8 mouse cellular contexts compared by ENCODE assay signal in genomic region chr16:57398387-57399214, GRCm38 (mm10). TPM values are rescaled to one million over a fixed set of nuclear protein-coding genes. Genes with fewer than 3 reads are reported as not detected.
A peak's percentile ranks its signal among the peaks of the same experiment; 100 is the strongest.
DNase-seq lines count a peak whose midpoint lies in the region; ATAC-seq lines count a peak whose summit lies in the region.

No protein-coding gene starts in this region.

- H3K4me2 ChIP-seq in embryonic facial prominence, embryonic 11.5 days (ENCODE audit: low read depth, low read length), result no peak overlapping the region

- no peaks in the 10 kb centered on the region for H3K27me3 ChIP-seq in embryonic facial prominence, embryonic 11.5 days (ENCODE audit: control insufficient read depth, insufficient read depth, low read length)

- no peaks in the 10 kb centered on the region for H3K4me1 ChIP-seq in embryonic facial prominence, embryonic 11.5 days (ENCODE audit: control insufficient read depth, insufficient read depth, low read length)

- DNase-seq in CD4-positive helper T cell, adult 2 months (ENCODE audit: low read depth, low spot score), result peak; percentile 63
- peak; percentile 85 for DNase-seq in adrenal gland, postnatal 14 days
- peak; percentile 88 for DNase-seq in embryonic facial prominence, embryonic 11.5 days (ENCODE audit: low spot score)
- DNase-seq in heart, postnatal 10 days, result peak; percentile 82 to 89
- peak; percentile 71 to 85 for DNase-seq in kidney, postnatal 36 days
- DNase-seq in lung, adult 18-20 months, result peak; percentile 57 to 65
- DNase-seq in ovary, adult 18-20 months (ENCODE audit: low spot score), result peak; percentile 42
- peak; percentile 78 for DNase-seq in thymus, postnatal 0 days (ENCODE audit: low spot score)

- 60% methylated on average over 18 of the region's 18 CpGs for WGBS in embryonic facial prominence, embryonic 11.5 days

- H3K9ac ChIP-seq in embryonic facial prominence, embryonic 11.5 days (replicated peaks; ENCODE audit: low read length), result no peak overlapping the region

- ATAC-seq in embryonic facial prominence, embryonic 11.5 days (replicated peaks; ENCODE audit: insufficient number of reproducible peaks, low FRiP score, low TSS enrichment, low read depth), result no peak

- no peak overlapping the region for H3K27ac ChIP-seq in embryonic facial prominence, embryonic 11.5 days (replicated peaks; ENCODE audit: low read depth, low read length)

- no peaks in the 10 kb centered on the region for H3K9me3 ChIP-seq in embryonic facial prominence, embryonic 11.5 days (replicated peaks; ENCODE audit: control insufficient read depth, low read length)

- H3K36me3 ChIP-seq in embryonic facial prominence, embryonic 11.5 days (replicated peaks; ENCODE audit: control insufficient read depth, insufficient read depth, low read depth, low read length), result no peaks in the 10 kb centered on the region

- H3K4me3 ChIP-seq in embryonic facial prominence, embryonic 11.5 days (ENCODE audit: low read depth, low read length), result no peak overlapping the region

- intact Hi-C loops in heart, postnatal 10 days (cut with DNase I), result loop anchor here (1.0 to 5.0 kb wide), 3 partner anchors 154 to 184 kb away; no protein-coding TSS in a partner anchor

RNA-seq across cellular contexts. Expression of gene Filip1l, which starts 45.7 kb away (rescaled TPM):
- 20.6 and 26.5 TPM in 2 replicates for total RNA-seq in adrenal gland, postnatal 14 days (2021)
- 24.1 and 24.2 TPM in 2 replicates for polyA plus RNA-seq in embryonic facial prominence, embryonic 11.5 days (2014; fragmentation: Nextera tagmentation; extraction: Ambion mirVana)
- total RNA-seq in heart, postnatal 10 days (2021), result 10 to 100 TPM; 51.6 to 56.2 TPM
- polyA plus RNA-seq in thymus, postnatal 0 days (2015; fragmentation: Nextera tagmentation; extraction: Ambion mirVana), result 10.5 TPM in 2 replicates
